ENCODE assay signal across 15 mouse cellular contexts in the genomic region with DNA sequence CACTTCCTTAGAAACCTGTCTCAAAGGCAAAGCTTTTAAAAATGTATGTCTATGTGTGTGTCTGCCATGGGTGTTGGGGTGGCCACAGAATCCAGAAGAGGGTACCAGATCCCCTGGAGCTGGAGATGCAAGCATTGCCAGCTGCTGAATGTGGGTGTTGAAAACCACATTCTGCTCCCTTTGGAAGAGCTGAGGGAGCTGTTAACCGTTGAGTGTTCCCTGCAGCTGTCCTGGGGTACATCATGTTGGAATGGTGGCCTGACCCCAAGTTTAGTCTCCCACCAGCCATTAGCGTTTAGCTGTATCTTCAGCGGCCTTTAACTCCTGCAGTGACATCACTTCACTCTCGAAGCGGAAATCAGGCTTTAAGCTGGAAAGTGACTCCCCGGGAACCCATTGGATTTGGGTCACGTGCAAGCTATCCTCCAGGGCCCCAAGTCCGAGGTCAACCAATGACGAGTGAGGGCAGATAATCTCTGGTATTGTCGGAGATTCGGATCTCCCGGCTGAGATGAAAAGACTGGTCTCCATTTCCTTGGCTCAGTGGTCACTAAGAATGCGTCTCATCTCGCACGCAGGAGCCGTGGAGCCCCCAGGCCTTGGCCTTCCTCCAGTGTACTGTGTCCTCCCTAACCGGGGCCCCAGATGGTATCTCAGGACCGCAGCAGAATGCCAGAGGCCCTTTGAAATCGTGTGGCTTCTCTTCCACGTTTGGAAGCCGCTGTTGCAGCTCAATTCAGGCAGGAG.
DNase-seq lines count a peak whose midpoint lies in the region; ATAC-seq lines count a peak whose summit lies in the region.
"Had no signal": no experiment of that assay in that cellular context is flagged by ENCODE, and none has a peak within 500 bp of the region (broad histone marks: within the 10 kb centered on the region; RNA-seq: fewer than 3 reads in every experiment).

No protein-coding gene starts in this region.

- H3K4me1 ChIP-seq in kidney, embryonic 16.5 days (ENCODE audit: insufficient read depth, low read length): peaks cover 12% of the 10 kb centered on the region
- H3K4me1 ChIP-seq: hindbrain, embryonic 13.5 days; stomach, embryonic 15.5 days had no signal

- no peaks in the 10 kb centered on the region for H3K9me3 ChIP-seq in kidney, embryonic 16.5 days (ENCODE audit: low read length)
- H3K9me3 ChIP-seq: hindbrain, embryonic 13.5 days; stomach, embryonic 15.5 days had no signal

- WGBS in kidney, embryonic 16.5 days: 33% methylated on average over 21 of the region's 21 CpGs

- H3K4me2 ChIP-seq in kidney, embryonic 16.5 days (replicated peaks; ENCODE audit: low read depth, low read length): 0 out of 2 replicates have a peak overlapping the region, but pooled peaks have one; percentile 13
- H3K4me2 ChIP-seq: hindbrain, embryonic 13.5 days; stomach, embryonic 15.5 days had no signal

- peak; percentile 90 for ATAC-seq in kidney, embryonic 16.5 days (ENCODE audit: low FRiP score, low TSS enrichment)

- H3K27ac ChIP-seq in kidney, embryonic 16.5 days (ENCODE audit: low read length): peak overlapping the region; percentile 76
- H3K27ac ChIP-seq: hindbrain, embryonic 13.5 days; stomach, embryonic 15.5 days had no signal

- no peaks in the 10 kb centered on the region for H3K27me3 ChIP-seq in kidney, embryonic 16.5 days (ENCODE audit: insufficient read depth, low read length)
- H3K27me3 ChIP-seq: stomach, embryonic 15.5 days had no signal

- peak; percentile 62 to 67 for DNase-seq in cerebellum, postnatal 14 days
- no peak for DNase-seq in cerebellum, adult 11-12 months
- DNase-seq in kidney, adult 9 months: no peak
- DNase-seq in urinary bladder, postnatal 14 days (ENCODE audit: low spot score): peak; percentile 63
- no peak for DNase-seq in urinary bladder, adult 18-20 months (ENCODE audit: low spot score in 2 of 2)
- no peak for DNase-seq in MN1 (ENCODE audit: low spot score)
- no peak for DNase-seq in adipocyte (ENCODE audit: low spot score)
- DNase-seq: adrenal gland, adult 8-10 months; cerebellum, postnatal 36 days; lung, adult 2 months; thymus, postnatal 36 days had no signal

- H3K9ac ChIP-seq in kidney, embryonic 16.5 days (replicated peaks; ENCODE audit: low read length): no peak overlapping the region
- H3K9ac ChIP-seq: hindbrain, embryonic 13.5 days; stomach, embryonic 15.5 days had no signal

- no peaks in the 10 kb centered on the region for H3K36me3 ChIP-seq in kidney, embryonic 16.5 days (ENCODE audit: insufficient read depth, low read length)
- H3K36me3 ChIP-seq: hindbrain, embryonic 13.5 days; stomach, embryonic 15.5 days had no signal

- no peak overlapping the region for H3K4me3 ChIP-seq in kidney, embryonic 16.5 days (ENCODE audit: low read length)
- H3K4me3 ChIP-seq: erythroblast, embryonic 14.5 days; hindbrain, embryonic 13.5 days; stomach, embryonic 15.5 days had no signal

Comparison
In these comparisons a context has a peak if more than half of its experiments do, and no peak if none do; other contexts are left out.
1. DNase-seq: peak in cerebellum, postnatal 14 days (2 of 2) and urinary bladder, postnatal 14 days (single experiment); none in cerebellum, adult 11-12 months (single experiment), kidney, adult 9 months (single experiment), urinary bladder, adult 18-20 months (0 of 2), MN1 (single experiment) and adipocyte (single experiment).